21 mouse cellular contexts compared by ENCODE assay signal in the genomic region with DNA sequence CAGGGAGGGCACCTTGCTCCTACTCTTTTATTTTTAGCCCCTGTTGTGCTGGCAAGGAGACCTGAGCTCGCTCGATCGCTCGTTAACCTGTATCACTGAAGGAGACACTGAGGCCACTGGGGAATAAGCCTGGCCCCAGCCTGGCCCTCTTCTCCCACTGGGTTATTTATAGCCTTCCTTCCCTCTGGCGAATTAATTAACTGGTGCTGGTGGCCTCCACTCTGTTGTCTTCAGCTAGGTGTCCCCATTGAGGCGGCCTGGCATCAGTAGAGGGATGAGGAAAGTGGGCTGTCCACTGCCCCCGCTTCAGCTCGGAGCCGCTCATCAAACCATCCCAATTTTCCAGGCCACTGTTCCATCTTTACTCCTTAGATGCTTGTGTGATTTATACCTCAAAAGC.
DNase-seq lines count a peak whose midpoint lies in the region; ATAC-seq and TF ChIP-seq lines count a peak whose summit lies in the region.
"Had no signal": no experiment of that assay in that cellular context is flagged by ENCODE, and none has a peak within 500 bp of the region (broad histone marks: within the 10 kb centered on the region; RNA-seq: fewer than 3 reads in every experiment).

No protein-coding gene starts in this region.

- WGBS in kidney, embryonic 16.5 days = 33% methylated on average over 9 of the region's 9 CpGs
- 41% methylated on average over 9 of the region's 9 CpGs for WGBS in heart, postnatal 0 days

- peaks cover 15% of the 10 kb centered on the region for H3K27me3 ChIP-seq in kidney, embryonic 16.5 days (ENCODE audit: insufficient read depth, low read length)
- H3K27me3 ChIP-seq in heart, postnatal 0 days (ENCODE audit: control insufficient read depth, insufficient read depth, low read length) = peaks cover 41% of the 10 kb centered on the region
- H3K27me3 ChIP-seq: liver, embryonic 13.5 days had no signal

- no peak overlapping the region for H3K4me2 ChIP-seq in kidney, embryonic 16.5 days (replicated peaks; ENCODE audit: low read depth, low read length)
- H3K4me2 ChIP-seq in heart, postnatal 0 days (ENCODE audit: low read depth, low read length) = no peak overlapping the region
- H3K4me2 ChIP-seq: embryonic facial prominence, embryonic 15.5 days; heart, embryonic 13.5 days; hindbrain, embryonic 12.5 days; limb, embryonic 13.5 days; liver, embryonic 13.5 days; midbrain, embryonic 12.5 days; neural tube, embryonic 13.5 days had no signal

- intact Hi-C loops in gastrocnemius, adult 2 months (cut with DNase I) = no loop called here

- H3K27ac ChIP-seq in gastrocnemius, adult 2 months = no peak overlapping the region
- no peak overlapping the region for H3K27ac ChIP-seq in kidney, embryonic 16.5 days (ENCODE audit: low read length)
- H3K27ac ChIP-seq in heart, postnatal 0 days (ENCODE audit: low read depth) = no peak overlapping the region
- H3K27ac ChIP-seq: embryonic facial prominence, embryonic 15.5 days; heart, embryonic 13.5 days; hindbrain, embryonic 12.5 days; limb, embryonic 13.5 days; liver, embryonic 13.5 days; midbrain, embryonic 12.5 days; neural tube, embryonic 13.5 days; stomach, postnatal 0 days had no signal

- 0 out of 2 replicates have a peak, but pooled peaks have one; percentile 36 for ATAC-seq in kidney, embryonic 16.5 days (ENCODE audit: low FRiP score, low TSS enrichment)
- no peak for ATAC-seq in heart, postnatal 0 days (ENCODE audit: insufficient read depth, low read depth)
- ATAC-seq: forebrain, embryonic 16.5 days; inflammation-experienced regulatory T-cells, adult 6 months had no signal

- H3K9me3 ChIP-seq in kidney, embryonic 16.5 days (ENCODE audit: low read length) = peaks cover 7% of the 10 kb centered on the region; the same call in 1 of the 2 replicates
- H3K9me3 ChIP-seq in heart, postnatal 0 days (replicated peaks; ENCODE audit: control insufficient read depth, low read length) = no peaks in the 10 kb centered on the region; the same call in 1 of the 2 replicates
- H3K9me3 ChIP-seq: embryonic facial prominence, embryonic 15.5 days; heart, embryonic 13.5 days; limb, embryonic 13.5 days; liver, embryonic 13.5 days had no signal

- no peak overlapping the region for H3K4me3 ChIP-seq in gastrocnemius, adult 2 months
- no peak overlapping the region for H3K4me3 ChIP-seq in kidney, embryonic 16.5 days (ENCODE audit: low read length)
- no peak overlapping the region for H3K4me3 ChIP-seq in heart, postnatal 0 days (ENCODE audit: low read depth, low read length)
- H3K4me3 ChIP-seq: embryonic facial prominence, embryonic 15.5 days; heart, embryonic 13.5 days; hindbrain, embryonic 12.5 days; limb, embryonic 13.5 days; liver, embryonic 13.5 days; midbrain, embryonic 12.5 days; neural tube, embryonic 13.5 days had no signal

- TF ChIP-seq EP300 in heart, postnatal 0 days (IDR thresholded peaks at IDR 0.05; ENCODE audit: low read depth) = no peak

- DNase-seq in gastrocnemius, adult 2 months = peak; percentile 24
- no peak for DNase-seq in gastrocnemius, postnatal 10 days
- DNase-seq in kidney, adult 11 months = no peak
- peak; percentile 20 for DNase-seq in brain, adult 2 months (ENCODE audit: low read depth, low spot score)
- no peak for DNase-seq in heart, postnatal 0 days (ENCODE audit: low spot score)
- DNase-seq in ovary, postnatal 14 days (ENCODE audit: low spot score) = no peak
- DNase-seq: B cell, adult 2 months; kidney, adult 9 months; layer of hippocampus, postnatal 36 days; liver, embryonic 13.5 days; right cerebral cortex, postnatal 25 days had no signal

- no peak overlapping the region for H3K9ac ChIP-seq in kidney, embryonic 16.5 days (replicated peaks; ENCODE audit: low read length)
- H3K9ac ChIP-seq in heart, postnatal 0 days (replicated peaks; ENCODE audit: low read depth, low read length) = no peak overlapping the region
- H3K9ac ChIP-seq: embryonic facial prominence, embryonic 15.5 days; heart, embryonic 13.5 days; hindbrain, embryonic 12.5 days; limb, embryonic 13.5 days; liver, embryonic 13.5 days; midbrain, embryonic 12.5 days; neural tube, embryonic 13.5 days had no signal

- no peaks in the 10 kb centered on the region for H3K36me3 ChIP-seq in kidney, embryonic 16.5 days (ENCODE audit: insufficient read depth, low read length)
- no peaks in the 10 kb centered on the region for H3K36me3 ChIP-seq in heart, postnatal 0 days (replicated peaks; ENCODE audit: control insufficient read depth, insufficient read depth, low read length)
- H3K36me3 ChIP-seq: embryonic facial prominence, embryonic 15.5 days; heart, embryonic 13.5 days; hindbrain, embryonic 12.5 days; limb, embryonic 13.5 days; liver, embryonic 13.5 days; midbrain, embryonic 12.5 days; neural tube, embryonic 13.5 days had no signal

- H3K4me1 ChIP-seq in kidney, embryonic 16.5 days (ENCODE audit: insufficient read depth, low read length) = peaks cover 20% of the 10 kb centered on the region
- 0 out of 2 replicates have a peak, but pooled peaks cover 3% of the 10 kb centered on the region for H3K4me1 ChIP-seq in heart, postnatal 0 days (ENCODE audit: control insufficient read depth, insufficient read depth)
- H3K4me1 ChIP-seq: liver, embryonic 13.5 days had no signal

- TF ChIP-seq CTCF in gastrocnemius, adult 2 months (IDR thresholded peaks at IDR 0.05) = peak; percentile 37; the same call in 1 of the 2 replicates
- TF ChIP-seq CTCF in heart, postnatal 0 days (IDR thresholded peaks at IDR 0.05; ENCODE audit: low read depth) = peak; percentile 38

Comparison
In these comparisons a context has a peak if more than half of its experiments do, and no peak if none do; other contexts are left out.
1. DNase-seq: peak in gastrocnemius, adult 2 months (single experiment) and brain, adult 2 months (single experiment); none in gastrocnemius, postnatal 10 days (single experiment), kidney, adult 11 months (single experiment), heart, postnatal 0 days (single experiment) and ovary, postnatal 14 days (single experiment).